Mouse (Mus musculus) neutrophil, adult 65 days (primary cell): ENCODE results near the gene Cops7a. TPM values are rescaled to one million over a fixed set of nuclear protein-coding genes. Genes with fewer than 3 reads are reported as not detected.

Experiments
- total RNA-seq: library from RNA; stranded (reverse); gene quantifications from 2 replicates; pipeline ENCODE4 v1.2.4, GENCODE M21; 2023

Cops7a gene
- 15.5 and 17.7 TPM in 2 replicates for total RNA-seq

GRCm38 (mm10) chr6:124965088-124965719 lies at the start of gene Cops7a:
Gene Cops7a, minus strand, starts transcription at chr6:124965538.

GRCm38 (mm10) chr6:125009129-125009180 lies 43.6 kb upstream of the Cops7a start, which contains the start of gene Zfp384:
Gene Zfp384, plus strand, starts transcription at chr6:125009145.

GRCm38 (mm10) chr6:124996551-124997501 lies 31.5 kb upstream of the Cops7a start, which contains the start of gene Pianp:
Gene Pianp, plus strand, starts transcription at chr6:124996694.

GRCm38 (mm10) chr6:124930754-124931524 lies 34.4 kb downstream of the Cops7a start, which contains the start of gene Mlf2:
Gene Mlf2, plus strand, starts transcription at chr6:124931386.

GRCm38 (mm10) chr6:124919695-124920317 lies 45.5 kb downstream of the Cops7a start, which contains the start of gene Ptms:
Gene Ptms, minus strand, starts transcription at chr6:124920103.

GRCm38 (mm10) chr6:124911533-124912218 lies 53.7 kb downstream of the Cops7a start, which contains the start of gene Lag3:
Gene Lag3, minus strand, starts transcription at chr6:124911705.

Other genes with a start within 250 kb of the Cops7a start
- 332 and 353 TPM in 2 replicates for gene Ptpn6, start 226.8 kb downstream of the Cops7a start, total RNA-seq
- 89.2 and 97.3 TPM in 2 replicates for gene Grcc10, start 224.2 kb downstream of the Cops7a start, total RNA-seq
- not detected in 2 replicates for gene Gm45234, start 209.5 kb downstream of the Cops7a start, total RNA-seq
- 39.2 and 39.7 TPM in 2 replicates for gene Atn1, start 209.0 kb downstream of the Cops7a start, total RNA-seq
- not detected in 2 replicates for gene Eno2, start 195.9 kb downstream of the Cops7a start, total RNA-seq
- gene Lrrc23, start 185.8 kb downstream of the Cops7a start, total RNA-seq = not detected in 2 replicates
- gene Spsb2, start 156.9 kb downstream of the Cops7a start, total RNA-seq = 17.6 and 18.8 TPM in 2 replicates
- gene Tpi1, start 151.2 kb downstream of the Cops7a start, total RNA-seq = 109 and 115 TPM in 2 replicates
- 41.6 and 56.4 TPM in 2 replicates for gene Usp5, start 136.1 kb downstream of the Cops7a start, total RNA-seq
- 41.2 and 59.0 TPM in 2 replicates for gene Cdca3, start 136.0 kb downstream of the Cops7a start, total RNA-seq
- not detected in 2 replicates for gene Gnb3, start 125.3 kb downstream of the Cops7a start, total RNA-seq
- gene P3h3, start 107.8 kb downstream of the Cops7a start, total RNA-seq = 0.36 and 0.76 TPM in 2 replicates
- not detected in 2 replicates for gene Gpr162, start 101.6 kb downstream of the Cops7a start, total RNA-seq
- gene Cd4, start 77.3 kb downstream of the Cops7a start, total RNA-seq = 0.88 TPM in 1 of 2 replicates, not detected in the other
- 0.38 and 0.43 TPM in 2 replicates for gene Lag3, start 53.8 kb downstream of the Cops7a start, total RNA-seq
- 108 and 127 TPM in 2 replicates for gene Ptms, start 45.4 kb downstream of the Cops7a start, total RNA-seq
- 82.7 and 86.2 TPM in 2 replicates for gene Mlf2, start 34.2 kb downstream of the Cops7a start, total RNA-seq
- not detected in 2 replicates for gene Pianp, start 31.2 kb upstream of the Cops7a start, total RNA-seq
- gene Zfp384, start 43.6 kb upstream of the Cops7a start, total RNA-seq = 86.5 and 92.3 TPM in 2 replicates
- 87.7 and 100 TPM in 2 replicates for gene Ing4, start 74.2 kb upstream of the Cops7a start, total RNA-seq
- gene Acrbp, start 84.2 kb upstream of the Cops7a start, total RNA-seq = 7.1 and 8.5 TPM in 2 replicates
- 5.1 and 6.8 TPM in 2 replicates for gene Lpar5, start 102.4 kb upstream of the Cops7a start, total RNA-seq
- gene Chd4, start 130.4 kb upstream of the Cops7a start, total RNA-seq = 185 and 239 TPM in 2 replicates
- 13.5 and 20.0 TPM in 2 replicates for gene Nop2, start 166.4 kb upstream of the Cops7a start, total RNA-seq
- 24.7 and 34.6 TPM in 2 replicates for gene Iffo1, start 179.7 kb upstream of the Cops7a start, total RNA-seq
- 693 and 1,543 TPM in 2 replicates for gene Gapdh, start 200.9 kb upstream of the Cops7a start, total RNA-seq
- 167 and 197 TPM in 2 replicates for gene Ncapd2, start 226.2 kb upstream of the Cops7a start, total RNA-seq
- gene Mrpl51, start 226.3 kb upstream of the Cops7a start, total RNA-seq = 32.2 and 40.1 TPM in 2 replicates